Mouse (Mus musculus) MEL-GATA-1-ER (cell line): ENCODE data around the gene Gal3st4.
"Not testable (repeated sequence)": the region's sequence is repeated elsewhere in the genome, so short reads cannot be mapped to it uniquely, and the experiment has no call there.

Source experiments
- DNase-seq: peaks from one replicate; pipeline ENCODE4 v3.0.0-alpha.2; 2012; ENCODE audit warnings: low read depth; ENCODE audit errors: extremely low read depth

Gene Gal3st4

DNA sequence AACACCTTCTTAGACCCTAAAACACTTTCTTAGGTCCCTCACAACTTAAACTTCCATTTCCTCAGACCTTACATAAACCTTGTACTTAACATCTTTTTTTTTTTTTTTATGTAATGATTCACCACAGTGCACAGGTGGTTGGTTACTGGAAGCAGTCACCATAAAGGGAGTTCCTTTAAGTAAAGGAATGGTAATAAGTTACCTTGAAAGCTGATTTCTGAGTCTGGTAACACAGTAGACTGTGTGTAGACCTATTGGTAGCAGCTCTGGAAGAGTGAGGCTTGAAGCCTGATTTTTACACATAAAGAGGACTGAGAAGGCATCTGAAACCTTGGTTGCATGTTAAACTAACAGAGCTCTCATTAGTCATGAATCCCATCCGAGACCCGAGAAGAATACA lies 52.8 kb downstream of the Gal3st4 start:
- no peak for DNase-seq

DNA sequence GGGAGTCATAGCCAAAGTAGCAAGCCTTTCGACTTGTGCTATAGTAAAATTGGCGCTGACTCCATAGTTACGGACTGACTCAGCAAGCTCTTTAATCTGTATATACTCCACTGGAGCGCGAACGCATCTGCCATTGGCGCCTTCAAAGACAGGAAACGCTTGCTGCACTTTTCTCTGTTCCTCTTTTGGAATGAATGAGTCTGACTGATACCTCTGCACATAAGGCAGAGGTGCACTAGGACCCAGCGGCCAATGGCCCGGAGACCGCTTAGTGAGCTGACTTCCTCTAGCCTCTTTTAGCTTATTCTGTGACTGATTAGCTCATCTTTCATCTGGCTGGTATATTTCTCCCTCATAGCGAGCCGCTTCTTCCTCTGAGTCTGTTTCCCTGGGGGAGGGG lies 56.0 kb downstream of the Gal3st4 start:
- DNase-seq, result not testable (repeated sequence)
